Mouse (Mus musculus): Measurements from ENCODE around the gene Gm39566. TPM values are rescaled to one million over a fixed set of nuclear protein-coding genes. Genes with fewer than 3 reads are reported as not detected.

Gene Gm39566
- polyA plus RNA-seq, 1 experiment from 2014 or later: not detected

DNA sequence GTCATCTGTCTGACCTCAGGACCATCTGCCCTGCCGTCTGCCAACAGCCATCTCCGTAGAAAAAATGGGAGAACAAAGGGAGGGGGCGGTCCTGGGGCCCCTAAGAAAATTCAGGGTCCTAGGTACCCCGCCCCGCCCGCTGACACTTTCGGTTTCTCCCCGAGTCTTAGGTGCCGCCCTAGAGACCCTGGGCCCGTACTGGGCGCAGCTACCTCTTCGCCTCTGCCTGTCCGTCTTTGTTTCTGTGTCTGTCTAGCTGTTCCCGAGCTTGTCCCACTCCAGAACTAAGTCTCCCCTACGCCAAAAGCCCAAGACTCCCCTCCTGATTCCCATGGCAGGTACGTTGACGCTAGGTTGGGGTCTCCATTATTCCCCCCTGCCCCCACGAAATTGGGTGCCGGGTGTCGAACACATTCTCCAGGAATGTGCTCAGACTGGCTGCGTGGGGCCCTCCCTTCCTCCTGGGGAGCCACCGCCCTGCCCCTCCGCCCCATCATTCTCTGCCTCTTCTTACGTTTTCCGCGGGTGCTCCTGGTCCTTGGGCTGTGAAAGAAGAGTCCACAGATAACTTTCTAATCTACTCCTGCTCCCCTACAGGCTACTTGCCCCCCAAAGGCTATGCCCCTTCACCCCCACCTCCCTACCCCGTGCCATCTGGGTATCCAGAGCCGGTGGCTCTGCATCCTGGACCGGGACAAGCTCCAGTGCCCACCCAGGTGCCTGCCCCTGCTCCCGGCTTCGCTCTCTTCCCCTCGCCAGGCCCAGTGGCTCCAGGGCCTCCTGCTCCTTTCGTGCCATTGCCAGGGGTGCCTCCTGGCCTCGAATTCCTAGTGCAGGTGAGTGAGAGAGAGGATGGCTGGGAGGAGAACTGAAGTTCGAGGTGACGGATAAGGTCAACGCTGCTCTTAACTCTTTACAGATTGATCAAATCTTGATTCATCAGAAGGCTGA lies 31.9 kb upstream of the Gm39566 start:
- peak overlapping the region; percentile 96 for H3K27ac ChIP-seq
- peaks cover 44% of the 10 kb centered on the region for H3K36me3 ChIP-seq
- H3K4me3 ChIP-seq: peak overlapping the region; percentile 79
- H3K9ac ChIP-seq: peak overlapping the region; percentile 90
- no peaks in the 10 kb centered on the region for H3K9me3 ChIP-seq
- H3K4me1 ChIP-seq: peaks cover 31% of the 10 kb centered on the region
- peak; percentile 41 for ATAC-seq (ENCODE audit: low FRiP score, low read depth)
- H3K4me2 ChIP-seq (replicated peaks): peak overlapping the region; percentile 93
- H3K27me3 ChIP-seq: no peaks in the 10 kb centered on the region
- 12% methylated on average over 36 of the region's 37 CpGs for WGBS

DNA sequence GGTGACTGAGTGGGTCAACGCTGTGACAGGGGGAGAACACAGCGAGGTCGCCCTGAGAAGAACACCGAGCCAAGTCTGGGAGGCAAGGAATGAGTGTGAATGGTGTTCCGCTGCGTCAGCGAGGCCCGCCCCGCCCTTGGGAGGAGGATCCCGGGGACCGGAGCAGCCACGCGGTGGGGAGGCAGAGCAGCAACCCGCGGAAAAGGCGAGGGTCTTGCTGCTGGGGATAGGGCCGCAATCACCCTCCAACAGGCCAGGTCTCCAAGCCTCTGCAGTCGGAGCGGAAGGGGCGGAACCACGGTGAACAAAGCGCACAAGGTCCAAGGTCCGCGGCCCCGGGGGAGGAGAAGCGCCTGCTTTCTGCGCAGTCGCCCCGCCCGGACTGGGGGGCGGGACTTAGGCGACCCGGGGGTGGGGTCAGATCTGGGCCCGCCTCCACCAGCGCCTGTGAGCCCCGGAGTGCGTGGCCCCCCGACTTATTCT lies 31.1 kb upstream of the Gm39566 start, which contains the start of gene Plscr3:
TSS of gene Plscr3 (plus strand) at position 179 of the 483 bp plus-strand sequence.
- peak within 1 kb of the TSS; percentile 79 for H3K4me3 ChIP-seq
- H3K4me1 ChIP-seq: peaks cover 31% of the 10 kb centered on the region
- H3K9me3 ChIP-seq: no peaks in the 10 kb centered on the region
- no peaks in the 10 kb centered on the region for H3K27me3 ChIP-seq
- H3K4me2 ChIP-seq (replicated peaks): peak within 1 kb of the TSS; percentile 93
- ATAC-seq (ENCODE audit: low FRiP score, low read depth): peak; percentile 93
- H3K36me3 ChIP-seq: peaks cover 37% of the 10 kb centered on the region
- 0% methylated on average over 35 of the region's 38 CpGs for WGBS
- peak within 1 kb of the TSS; percentile 96 for H3K27ac ChIP-seq
- peak within 1 kb of the TSS; percentile 90 for H3K9ac ChIP-seq

DNA sequence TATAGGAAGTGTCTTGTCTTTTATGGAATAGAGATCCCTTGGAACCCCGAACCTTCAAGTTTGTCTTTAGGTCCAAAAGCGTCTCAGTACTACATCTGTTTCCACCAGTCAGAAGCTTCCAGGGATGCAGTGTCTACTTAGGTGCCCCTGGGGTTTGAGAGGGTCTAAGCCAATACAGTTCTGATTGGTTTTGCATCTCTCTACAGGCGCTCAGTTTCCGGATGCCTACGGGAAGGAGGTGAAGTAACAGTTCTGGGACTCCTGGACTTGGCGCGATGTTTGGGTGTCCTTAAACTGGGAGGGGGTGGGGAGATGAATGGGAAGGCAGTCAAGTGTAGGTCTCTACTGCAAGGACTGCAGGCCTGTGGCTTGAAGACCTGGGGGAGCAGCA lies 23.6 kb upstream of the Gm39566 start:
- WGBS: 2% methylated on average over 7 of the region's 7 CpGs
- Histone ChIP-seq H3K4me3 (peak overlapping the region; percentile 81), H3K27ac (peak overlapping the region; percentile 93), H3K36me3 (0 out of 2 replicates have a peak, but pooled peaks cover 2% of the 10 kb centered on the region), H3K9ac (peak overlapping the region; percentile 75), H3K27me3 (peaks cover 20% of the 10 kb centered on the region; the same call in 1 of the 2 replicates), H3K4me1 (peaks cover 41% of the 10 kb centered on the region), H3K4me2 (replicated peaks) (peak overlapping the region; percentile 93), H3K9me3 (no peaks in the 10 kb centered on the region)
- no peak for ATAC-seq (ENCODE audit: low FRiP score, low read depth)

DNA sequence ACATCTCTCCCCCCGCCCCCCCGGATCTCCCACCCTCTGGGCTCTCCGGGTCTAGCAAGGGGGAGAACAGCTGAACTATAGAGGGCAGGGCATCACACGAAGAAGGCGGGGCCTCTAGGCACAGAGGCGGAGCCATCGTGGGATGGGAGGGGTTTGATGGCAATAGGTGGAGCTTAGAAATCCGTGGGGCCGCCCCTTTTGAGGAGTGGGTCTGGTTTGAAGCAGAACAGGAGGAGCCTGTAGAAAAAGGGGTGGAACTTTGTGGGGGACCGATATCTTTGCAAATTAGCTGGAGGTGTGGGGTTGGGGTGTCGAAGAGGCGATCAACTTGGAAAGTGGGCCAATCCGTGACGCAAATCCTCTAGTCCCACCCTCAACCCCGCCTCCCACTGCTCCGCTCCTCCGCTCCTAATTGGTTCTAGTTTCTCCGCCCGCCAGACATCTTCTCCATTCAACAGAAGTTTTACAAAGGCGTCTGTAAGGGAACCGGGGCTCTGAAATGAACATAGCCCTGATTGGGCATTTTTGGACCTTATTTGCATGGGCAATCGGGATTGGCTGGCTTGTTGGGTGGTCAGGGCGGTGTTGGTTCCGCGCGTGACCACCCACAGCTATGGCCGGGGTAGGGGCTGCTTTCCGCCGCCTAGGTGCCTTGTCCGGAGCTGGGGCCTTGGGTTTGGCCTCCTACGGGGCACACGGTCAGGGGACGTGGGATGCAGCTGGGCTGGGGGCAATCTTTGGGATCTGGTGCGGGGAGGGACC lies 23.0 kb upstream of the Gm39566 start, which contains the start of gene Tmem256:
TSS of gene Tmem256 (plus strand) at position 563 of the 762 bp plus-strand sequence.
- Histone ChIP-seq H3K4me3 (peak within 1 kb of the TSS; percentile 81), H3K9ac (peak within 1 kb of the TSS; percentile 91), H3K36me3 (peaks cover 8% of the 10 kb centered on the region), H3K27me3 (peaks cover 25% of the 10 kb centered on the region; the same call in 1 of the 2 replicates), H3K9me3 (no peaks in the 10 kb centered on the region), H3K4me2 (replicated peaks) (peak within 1 kb of the TSS; percentile 93), H3K4me1 (peaks cover 43% of the 10 kb centered on the region), H3K27ac (peak within 1 kb of the TSS; percentile 93)
- ATAC-seq (ENCODE audit: low FRiP score, low read depth): peak; percentile 91
- under 1% methylated on average over 34 of the region's 34 CpGs for WGBS

DNA sequence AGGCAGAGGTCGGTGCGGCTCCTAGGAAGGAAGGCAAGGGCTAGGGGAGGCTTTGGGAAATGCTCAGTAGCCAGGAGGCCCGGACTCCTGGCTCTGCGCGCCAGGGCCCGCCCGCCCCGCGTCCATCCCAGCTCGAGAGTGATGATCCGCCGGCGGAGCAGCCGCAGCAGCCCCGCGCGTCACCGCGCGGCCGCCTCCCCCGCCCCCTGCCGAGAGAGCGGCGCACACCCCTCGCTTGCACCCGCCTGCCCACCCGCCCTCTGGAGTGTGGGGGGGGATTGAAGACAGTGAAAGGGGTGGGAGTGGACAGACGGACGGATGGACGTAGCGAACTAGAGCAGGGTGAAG lies 22.5 kb upstream of the Gm39566 start, which contains the start of gene Nlgn2:
TSS of gene Nlgn2 (minus strand) at position 181 of the 348 bp plus-strand sequence.
- no peak for ATAC-seq (ENCODE audit: low FRiP score, low read depth)
- peak within 1 kb of the TSS; percentile 93 for H3K27ac ChIP-seq
- H3K4me3 ChIP-seq: peak within 1 kb of the TSS; percentile 81
- peaks cover 25% of the 10 kb centered on the region; the same call in 1 of the 2 replicates for H3K27me3 ChIP-seq
- H3K9ac ChIP-seq: peak within 1 kb of the TSS; percentile 91
- WGBS: under 1% methylated on average over 32 of the region's 32 CpGs
- peaks cover 43% of the 10 kb centered on the region for H3K4me1 ChIP-seq
- no peaks in the 10 kb centered on the region for H3K9me3 ChIP-seq
- peaks cover 14% of the 10 kb centered on the region for H3K36me3 ChIP-seq
- peak within 1 kb of the TSS; percentile 93 for H3K4me2 ChIP-seq (replicated peaks)

DNA sequence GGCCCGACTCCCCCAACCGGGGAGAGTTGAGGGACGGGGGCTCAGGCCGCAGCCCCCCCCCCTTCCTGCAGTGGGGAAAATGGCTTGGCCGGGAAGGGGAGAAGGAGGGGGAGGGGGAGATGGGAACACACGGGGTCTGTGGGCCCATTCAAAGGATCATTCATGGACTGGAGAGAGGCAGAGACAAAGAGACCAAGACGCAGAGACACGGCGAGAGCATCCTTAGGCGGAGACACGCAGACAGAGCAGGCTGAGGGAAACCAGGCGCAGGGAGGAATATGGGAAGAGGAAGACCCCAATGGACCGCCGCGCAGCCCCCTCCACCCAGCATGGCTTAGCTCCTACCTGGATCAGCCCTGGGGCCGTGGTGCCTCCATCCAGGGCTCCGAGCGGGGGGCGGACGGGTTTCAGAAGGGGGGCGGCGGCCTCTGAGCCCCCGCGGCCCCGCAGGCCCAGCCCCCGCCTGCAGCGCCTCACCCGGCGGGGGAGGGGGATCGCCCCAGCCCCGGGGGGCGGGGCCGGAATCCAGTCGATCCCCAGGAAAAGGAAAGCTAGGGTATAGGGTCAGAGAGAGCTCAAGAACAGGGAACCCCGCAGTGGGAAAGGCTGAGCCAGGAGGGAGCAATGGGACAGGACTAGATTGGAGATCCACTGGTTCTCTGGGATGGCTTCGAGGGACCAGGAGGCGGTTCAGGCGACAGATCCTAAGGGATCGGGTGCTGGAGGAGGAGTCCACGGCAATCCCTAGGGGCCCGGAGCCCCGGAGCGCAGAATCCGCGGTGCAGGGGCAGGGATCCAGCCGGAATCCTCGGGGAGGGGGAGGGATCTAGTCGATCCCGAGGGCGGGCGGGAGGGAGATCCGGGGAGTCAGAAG lies 21.8 kb upstream of the Gm39566 start:
- Histone ChIP-seq H3K27ac (peak overlapping the region; percentile 84), H3K4me1 (peaks cover 43% of the 10 kb centered on the region), H3K4me2 (replicated peaks) (peak overlapping the region; percentile 93), H3K9me3 (no peaks in the 10 kb centered on the region), H3K9ac (peak overlapping the region; percentile 91), H3K4me3 (peak overlapping the region; percentile 81), H3K27me3 (peaks cover 25% of the 10 kb centered on the region; the same call in 1 of the 2 replicates), H3K36me3 (peaks cover 20% of the 10 kb centered on the region)
- no peak for ATAC-seq (ENCODE audit: low FRiP score, low read depth)
- under 1% methylated on average over 43 of the region's 52 CpGs for WGBS

DNA sequence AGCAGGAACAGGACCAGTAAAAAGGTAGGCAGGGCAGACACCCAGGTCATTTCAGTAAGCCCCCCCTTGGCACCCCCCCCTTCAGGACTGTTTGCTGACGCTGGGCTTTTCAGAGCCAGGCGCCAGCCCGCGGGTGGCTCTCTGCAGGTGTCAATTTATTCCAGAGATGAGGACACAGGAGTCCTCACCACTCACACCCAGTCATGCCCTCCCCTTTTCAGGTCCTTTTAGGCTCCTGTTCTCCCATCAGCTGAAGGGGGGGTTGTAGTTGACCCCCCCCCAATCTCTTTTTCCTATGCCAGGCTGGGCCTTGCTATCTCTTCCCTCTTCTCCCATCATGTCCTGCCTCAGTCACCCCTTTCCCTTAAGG lies 20.9 kb upstream of the Gm39566 start:
- H3K27ac ChIP-seq: no peak overlapping the region
- no peak for ATAC-seq (ENCODE audit: low FRiP score, low read depth)
- WGBS: 11% methylated on average over 4 of the region's 4 CpGs

DNA sequence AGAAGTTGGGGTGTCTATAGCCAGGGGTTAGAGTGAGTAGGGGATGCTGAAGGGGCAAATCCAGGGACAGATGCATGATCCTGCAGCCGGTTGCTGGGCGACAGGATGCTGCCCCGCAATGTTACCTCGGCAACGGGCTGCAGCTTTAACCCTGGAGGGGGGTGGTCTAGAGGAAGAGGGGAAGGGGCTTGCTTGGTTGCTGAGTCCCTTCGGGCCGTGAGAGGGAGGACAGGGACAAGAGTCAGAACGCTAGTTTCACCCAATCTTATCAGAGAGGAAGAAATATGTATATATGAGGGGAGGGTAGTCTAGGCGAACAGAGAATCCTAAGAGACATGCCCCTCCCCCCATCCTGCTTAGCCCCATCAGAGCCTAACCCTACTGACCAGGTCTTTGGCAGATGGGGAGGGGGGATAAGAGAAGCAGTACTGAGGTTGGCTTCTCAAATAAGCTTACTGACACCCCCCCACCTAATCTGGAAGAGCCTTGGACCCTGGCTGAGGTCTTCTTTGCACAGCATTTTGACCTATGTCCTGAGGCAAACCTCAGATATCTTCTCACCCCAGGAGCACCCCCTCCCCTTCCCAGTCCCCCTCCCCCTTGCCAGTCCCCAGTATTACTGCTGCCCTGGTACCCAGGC lies 20.3 kb upstream of the Gm39566 start:
- peaks cover 29% of the 10 kb centered on the region for H3K36me3 ChIP-seq
- no peak overlapping the region for H3K27ac ChIP-seq
- H3K9me3 ChIP-seq: no peaks in the 10 kb centered on the region
- peaks cover 43% of the 10 kb centered on the region for H3K4me1 ChIP-seq
- peak overlapping the region; percentile 81 for H3K4me3 ChIP-seq
- H3K9ac ChIP-seq: peak overlapping the region; percentile 74
- ATAC-seq (ENCODE audit: low FRiP score, low read depth): no peak
- peaks cover 25% of the 10 kb centered on the region; the same call in 1 of the 2 replicates for H3K27me3 ChIP-seq
- WGBS: 7% methylated on average over 9 of the region's 9 CpGs
- H3K4me2 ChIP-seq (replicated peaks): peak overlapping the region; percentile 93

More for the DNA sequence above, 20.9 kb upstream of the Gm39566 start:
- Histone ChIP-seq H3K9me3 (no peaks in the 10 kb centered on the region), H3K4me2 (replicated peaks) (peak overlapping the region; percentile 93), H3K4me3 (peak overlapping the region; percentile 81), H3K4me1 (peaks cover 43% of the 10 kb centered on the region), H3K9ac (peak overlapping the region; percentile 91), H3K27me3 (peaks cover 25% of the 10 kb centered on the region; the same call in 1 of the 2 replicates), H3K36me3 (peaks cover 27% of the 10 kb centered on the region)

DNA sequence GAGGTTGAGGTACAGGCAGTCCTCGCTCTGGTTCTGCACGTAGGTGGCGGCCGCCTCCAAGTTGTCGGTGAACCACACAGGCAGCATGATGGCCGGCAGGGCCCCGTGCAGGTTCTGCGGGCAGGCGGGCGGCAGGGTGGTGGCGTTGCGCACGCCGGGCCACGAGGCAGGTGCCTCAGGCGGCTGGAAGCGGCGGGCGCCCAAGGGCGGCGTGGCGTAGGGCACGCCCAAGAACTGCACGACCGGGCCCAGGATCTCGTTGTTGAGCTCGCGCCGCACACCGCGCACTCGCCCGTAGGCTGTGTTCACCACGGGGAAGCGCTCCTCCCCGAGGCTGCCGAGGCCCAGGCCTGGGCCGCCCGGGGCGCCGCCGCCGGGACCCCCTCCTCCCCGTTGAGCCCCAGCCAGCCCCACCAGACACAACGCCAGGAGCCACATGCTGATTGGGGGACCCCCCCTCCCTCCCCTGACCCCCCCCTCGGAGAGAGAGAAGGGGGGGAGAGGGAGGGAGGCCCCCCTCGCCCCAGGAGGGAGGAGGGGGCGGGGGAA lies 19.0 kb upstream of the Gm39566 start:
- Histone ChIP-seq H3K36me3 (peaks cover 35% of the 10 kb centered on the region), H3K27ac (no peak overlapping the region), H3K9ac (peak overlapping the region; percentile 74), H3K4me1 (peaks cover 36% of the 10 kb centered on the region), H3K9me3 (no peaks in the 10 kb centered on the region), H3K4me3 (peak overlapping the region; percentile 81), H3K27me3 (peaks cover 25% of the 10 kb centered on the region; the same call in 1 of the 2 replicates), H3K4me2 (replicated peaks) (peak overlapping the region; percentile 93)
- WGBS: 6% methylated on average over 42 of the region's 48 CpGs
- no peak for ATAC-seq (ENCODE audit: low FRiP score, low read depth)

DNA sequence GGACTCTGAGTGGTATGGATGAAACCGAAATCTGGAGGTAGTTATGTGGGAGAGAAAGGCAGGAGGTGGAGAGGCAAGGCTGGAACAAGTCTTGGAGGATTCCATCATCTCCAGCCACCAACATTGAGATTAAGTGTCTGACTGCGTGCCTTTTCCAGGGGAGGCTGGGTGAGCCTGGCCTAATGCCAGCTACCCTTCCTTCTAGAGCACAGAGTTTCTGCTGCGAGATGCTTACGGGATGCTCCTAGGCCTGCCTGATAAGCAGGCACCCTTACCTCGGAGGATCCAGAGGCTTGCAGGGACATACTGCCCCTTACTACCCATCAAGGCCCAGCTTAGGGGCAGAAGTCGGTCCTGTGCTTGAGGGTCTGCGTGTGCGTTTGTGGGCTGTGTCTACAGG lies 18.5 kb upstream of the Gm39566 start:
- peaks cover 25% of the 10 kb centered on the region; the same call in 1 of the 2 replicates for H3K27me3 ChIP-seq
- peak overlapping the region; percentile 81 for H3K4me3 ChIP-seq
- H3K27ac ChIP-seq: no peak overlapping the region
- peak overlapping the region; percentile 93 for H3K4me2 ChIP-seq (replicated peaks)
- no peaks in the 10 kb centered on the region for H3K9me3 ChIP-seq
- peak overlapping the region; percentile 74 for H3K9ac ChIP-seq
- no peak for ATAC-seq (ENCODE audit: low FRiP score, low read depth)
- H3K36me3 ChIP-seq: peaks cover 40% of the 10 kb centered on the region
- peaks cover 33% of the 10 kb centered on the region for H3K4me1 ChIP-seq
- WGBS: 54% methylated on average over 8 of the region's 8 CpGs
